Mouse (Mus musculus): ENCODE measurements around the gene Fars2. TPM values are rescaled to one million over a fixed set of nuclear protein-coding genes. Genes with fewer than 3 reads are reported as not detected.

Fars2 gene
- polyA plus RNA-seq, 1 experiment from 2014 or later: 68.1 TPM

DNA sequence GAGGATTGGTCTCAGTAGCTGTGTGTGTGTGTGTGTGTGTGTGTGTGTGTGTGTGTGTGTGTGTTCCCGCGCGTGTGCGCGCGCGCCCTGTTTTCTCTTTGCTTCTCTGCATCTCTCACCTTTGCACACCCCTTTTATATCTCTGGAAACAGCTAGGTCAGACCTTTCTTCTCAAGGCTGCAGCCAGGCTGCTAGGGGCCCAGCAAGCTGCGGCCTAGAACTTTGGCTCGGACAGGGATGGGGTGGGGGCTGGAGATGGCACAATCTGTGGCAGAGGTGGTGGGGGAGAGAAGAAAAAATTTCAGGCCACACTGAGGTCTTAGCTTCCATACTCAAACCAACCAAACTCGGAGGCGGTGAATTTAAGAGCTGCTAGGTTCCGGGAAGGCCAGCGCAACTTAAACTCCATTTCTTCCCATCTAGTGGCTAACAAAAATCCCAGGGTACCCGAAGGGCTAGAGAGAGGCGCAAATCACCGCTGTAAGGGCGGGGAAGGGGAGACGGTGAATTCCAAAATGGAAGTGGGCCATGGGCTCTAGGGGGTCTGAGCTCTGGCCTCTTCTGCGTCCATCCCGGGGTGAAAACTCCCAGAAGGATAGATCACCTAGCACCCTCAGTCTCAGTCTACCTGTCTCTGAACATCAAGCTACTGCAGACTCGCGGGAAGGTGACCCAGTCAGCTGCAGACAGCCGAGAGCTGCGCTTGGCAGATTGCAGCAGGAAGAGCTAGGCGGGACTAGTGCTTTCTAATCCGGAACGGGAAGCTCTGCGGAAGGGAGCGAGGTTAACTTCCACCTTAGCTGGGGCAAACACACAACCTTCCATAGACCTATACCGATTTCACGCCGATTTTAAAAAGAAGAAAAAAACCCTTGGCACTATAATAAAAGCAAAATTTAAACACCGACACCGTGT is 614.1 kb downstream of the Fars2 start:
- peaks cover 16 to 33% of the 10 kb centered on the region in 2 experiments; a peak in 3 of 4 replicates for H3K4me1 ChIP-seq (ENCODE audit: control insufficient read depth in 2 of 2, insufficient read depth in 2 of 2, low read length in 2 of 2)
- no peak for ATAC-seq (ENCODE audit: insufficient number of reproducible peaks, insufficient read depth, low FRiP score, low read depth)
- H3K4me2 ChIP-seq (ENCODE audit: low read length): peak overlapping the region; percentile 77
- peak overlapping the region; percentile 44 to 51 for H3K4me3 ChIP-seq (ENCODE audit: control insufficient read depth in 1 of 2, insufficient read depth in 1 of 2, low read depth in 1 of 2, low read length in 2 of 2)
- WGBS: 6% methylated on average over 34 of the region's 34 CpGs
- H3K9ac ChIP-seq (ENCODE audit: low read length): peak overlapping the region; percentile 44; the same call in 1 of the 2 replicates
- no peaks in the 10 kb centered on the region for H3K9me3 ChIP-seq (ENCODE audit: control insufficient read depth, low read length)
- H3K27me3 ChIP-seq (ENCODE audit: control insufficient read depth, insufficient read depth, low read length): peaks cover 87% of the 10 kb centered on the region
- no peaks in the 10 kb centered on the region for H3K36me3 ChIP-seq (ENCODE audit: control insufficient read depth, insufficient read depth, low read length)
- no peak overlapping the region for H3K27ac ChIP-seq (replicated peaks in 1 of 2; ENCODE audit: control insufficient read depth in 1 of 2, insufficient read depth in 1 of 2, low read depth in 2 of 2, low read length in 2 of 2)

GRCm38 (mm10) chr13:36731931-36732461 is 614.8 kb downstream of the Fars2 start:
- H3K27ac ChIP-seq (replicated peaks in 1 of 2; ENCODE audit: control insufficient read depth in 1 of 2, insufficient read depth in 1 of 2, low read depth in 2 of 2, low read length in 2 of 2): no peak overlapping the region
- peak overlapping the region; percentile 44 to 51 for H3K4me3 ChIP-seq (ENCODE audit: control insufficient read depth in 1 of 2, insufficient read depth in 1 of 2, low read depth in 1 of 2, low read length in 2 of 2)
- peak overlapping the region; percentile 77 for H3K4me2 ChIP-seq (ENCODE audit: low read length)
- WGBS: under 1% methylated on average over 23 of the region's 23 CpGs
- no peaks in the 10 kb centered on the region for H3K9me3 ChIP-seq (ENCODE audit: control insufficient read depth, low read length)
- ATAC-seq (ENCODE audit: insufficient number of reproducible peaks, insufficient read depth, low FRiP score, low read depth): no peak
- H3K27me3 ChIP-seq (ENCODE audit: control insufficient read depth, insufficient read depth, low read length): peaks cover 81% of the 10 kb centered on the region
- peaks cover 14 to 29% of the 10 kb centered on the region in 2 experiments; a peak in 3 of 4 replicates for H3K4me1 ChIP-seq (ENCODE audit: control insufficient read depth in 2 of 2, insufficient read depth in 2 of 2, low read length in 2 of 2)
- no peaks in the 10 kb centered on the region for H3K36me3 ChIP-seq (ENCODE audit: control insufficient read depth, insufficient read depth, low read length)
- peak overlapping the region; percentile 44 for H3K9ac ChIP-seq (ENCODE audit: low read length)

- Histone ChIP-seq H3K36me3 (ENCODE audit: control insufficient read depth, insufficient read depth, low read length) (no peaks in the 10 kb centered on the region), H3K4me1 (ENCODE audit: control insufficient read depth in 2 of 2, insufficient read depth in 2 of 2, low read length in 2 of 2) (peaks cover 13 to 22% of the 10 kb centered on the region in 2 experiments; a peak in 3 of 4 replicates), H3K4me3 (ENCODE audit: control insufficient read depth in 1 of 2, insufficient read depth in 1 of 2, low read depth in 1 of 2, low read length in 2 of 2) (no peak overlapping the region), H3K4me2 (ENCODE audit: low read length) (peak overlapping the region; percentile 94; the same call in 1 of the 2 replicates), H3K27ac (replicated peaks in 1 of 2; ENCODE audit: control insufficient read depth in 1 of 2, insufficient read depth in 1 of 2, low read depth in 2 of 2, low read length in 2 of 2) (no peak overlapping the region), H3K27me3 (ENCODE audit: control insufficient read depth, insufficient read depth, low read length) (peaks cover 73% of the 10 kb centered on the region), H3K9me3 (ENCODE audit: control insufficient read depth, low read length) (no peaks in the 10 kb centered on the region), H3K9ac (ENCODE audit: low read length) (no peak overlapping the region)
- ATAC-seq (ENCODE audit: insufficient number of reproducible peaks, insufficient read depth, low FRiP score, low read depth): no peak
- WGBS: 12% methylated on average over 6 of the region's 6 CpGs
These were observed 615.8 kb downstream of the Fars2 start for GRCm38 (mm10) chr13:36732891-36733490.

- Histone ChIP-seq H3K9me3 (ENCODE audit: control insufficient read depth, low read length) (no peaks in the 10 kb centered on the region), H3K4me3 (ENCODE audit: control insufficient read depth in 1 of 2, insufficient read depth in 1 of 2, low read depth in 1 of 2, low read length in 2 of 2) (peak overlapping the region; percentile 24 to 54), H3K36me3 (ENCODE audit: control insufficient read depth, insufficient read depth, low read length) (no peaks in the 10 kb centered on the region), H3K4me2 (ENCODE audit: low read length) (peak overlapping the region; percentile 94), H3K4me1 (ENCODE audit: control insufficient read depth in 2 of 2, insufficient read depth in 2 of 2, low read length in 2 of 2) (peaks cover 13 to 22% of the 10 kb centered on the region in 2 experiments; a peak in 3 of 4 replicates), H3K27me3 (ENCODE audit: control insufficient read depth, insufficient read depth, low read length) (peaks cover 67% of the 10 kb centered on the region), H3K9ac (ENCODE audit: low read length) (no peak overlapping the region), H3K27ac (replicated peaks in 1 of 2; ENCODE audit: control insufficient read depth in 1 of 2, insufficient read depth in 1 of 2, low read depth in 2 of 2, low read length in 2 of 2) (no peak overlapping the region)
- no peak for ATAC-seq (ENCODE audit: insufficient number of reproducible peaks, insufficient read depth, low FRiP score, low read depth)
- 3% methylated on average over 10 of the region's 10 CpGs for WGBS
These were observed 616.4 kb downstream of the Fars2 start for GRCm38 (mm10) chr13:36733566-36733965.

DNA sequence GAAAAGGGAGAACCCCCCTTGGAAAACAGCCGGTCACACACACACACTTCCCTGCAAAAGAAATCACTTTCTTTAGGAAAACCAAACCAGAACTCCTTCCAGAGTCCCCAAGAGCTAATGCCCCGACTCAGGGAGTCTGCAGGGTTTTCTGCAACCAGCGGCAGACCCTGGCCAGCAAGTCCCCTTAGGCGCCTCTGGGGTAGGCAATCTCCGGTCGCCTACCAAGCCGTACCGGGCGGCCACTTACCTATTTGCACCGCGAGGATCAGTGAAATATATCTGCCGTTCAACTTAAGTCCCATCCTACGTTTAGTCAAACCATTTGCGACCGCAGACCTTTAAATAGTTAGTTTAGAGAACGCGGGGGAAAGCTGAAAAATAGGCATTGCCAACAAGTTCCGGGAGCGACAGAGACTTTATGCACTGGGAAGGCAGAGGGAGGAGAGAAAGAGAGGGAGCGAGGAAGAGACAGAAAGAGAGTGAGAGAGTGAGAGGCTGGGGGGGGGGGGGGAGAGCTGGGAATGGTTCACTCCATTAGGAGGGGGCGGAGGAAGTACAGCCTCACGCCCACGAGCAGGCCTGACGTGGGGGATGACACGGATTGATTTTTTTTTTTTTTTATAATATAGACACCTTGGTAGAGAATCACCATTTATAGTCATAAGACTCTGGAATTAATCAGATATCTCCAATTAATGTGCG is 616.9 kb downstream of the Fars2 start:
- no peaks in the 10 kb centered on the region for H3K9me3 ChIP-seq (ENCODE audit: control insufficient read depth, low read length)
- under 1% methylated on average over 24 of the region's 26 CpGs for WGBS

GRCm38 (mm10) chr13:36734731-36735571 is 617.7 kb downstream of the Fars2 start, which contains the start of gene Nrn1:
Gene Nrn1, minus strand, starts transcription at chr13:36735131.
- peaks cover 13 to 22% of the 10 kb centered on the region in 2 experiments; a peak in 3 of 4 replicates for H3K4me1 ChIP-seq (ENCODE audit: control insufficient read depth in 2 of 2, insufficient read depth in 2 of 2, low read length in 2 of 2)
- no peaks in the 10 kb centered on the region for H3K9me3 ChIP-seq (ENCODE audit: control insufficient read depth, low read length)
- WGBS: 1% methylated on average over 50 of the region's 50 CpGs
- peaks cover 53% of the 10 kb centered on the region for H3K27me3 ChIP-seq (ENCODE audit: control insufficient read depth, insufficient read depth, low read length)
- H3K4me3 ChIP-seq (ENCODE audit: control insufficient read depth in 1 of 2, insufficient read depth in 1 of 2, low read depth in 1 of 2, low read length in 2 of 2): peak within 1 kb of the TSS; percentile 54 to 67
- peak within 1 kb of the TSS; percentile 94 for H3K4me2 ChIP-seq (ENCODE audit: low read length)
- ATAC-seq (ENCODE audit: insufficient number of reproducible peaks, insufficient read depth, low FRiP score, low read depth): no peak
- no peaks in the 10 kb centered on the region for H3K36me3 ChIP-seq (ENCODE audit: control insufficient read depth, insufficient read depth, low read length)
- H3K27ac ChIP-seq (replicated peaks in 1 of 2; ENCODE audit: control insufficient read depth in 1 of 2, insufficient read depth in 1 of 2, low read depth in 2 of 2, low read length in 2 of 2): 0 out of 4 replicates have a peak within 1 kb of the TSS, but pooled peaks of 1 of the 2 experiments have one; percentile 10
- peak within 1 kb of the TSS; percentile 63 for H3K9ac ChIP-seq (ENCODE audit: low read length)

More for the DNA sequence above, 616.9 kb downstream of the Fars2 start:
- H3K4me2 ChIP-seq (ENCODE audit: low read length): peak overlapping the region; percentile 94
- no peak for ATAC-seq (ENCODE audit: insufficient number of reproducible peaks, insufficient read depth, low FRiP score, low read depth)
- H3K4me1 ChIP-seq (ENCODE audit: control insufficient read depth in 2 of 2, insufficient read depth in 2 of 2, low read length in 2 of 2): peaks cover 13 to 22% of the 10 kb centered on the region in 2 experiments; a peak in 3 of 4 replicates
- peaks cover 61% of the 10 kb centered on the region for H3K27me3 ChIP-seq (ENCODE audit: control insufficient read depth, insufficient read depth, low read length)
- peak overlapping the region; percentile 24 to 54 for H3K4me3 ChIP-seq (ENCODE audit: control insufficient read depth in 1 of 2, insufficient read depth in 1 of 2, low read depth in 1 of 2, low read length in 2 of 2)
- H3K9ac ChIP-seq (ENCODE audit: low read length): peak overlapping the region; percentile 3; the same call in 1 of the 2 replicates
- no peaks in the 10 kb centered on the region for H3K36me3 ChIP-seq (ENCODE audit: control insufficient read depth, insufficient read depth, low read length)
- H3K27ac ChIP-seq (replicated peaks in 1 of 2; ENCODE audit: control insufficient read depth in 1 of 2, insufficient read depth in 1 of 2, low read depth in 2 of 2, low read length in 2 of 2): no peak overlapping the region
